Mouse (Mus musculus) stomach, postnatal 0 days (tissue): ENCODE measurements around the gene Pde2a. TPM values are rescaled to one million over a fixed set of nuclear protein-coding genes. Genes with fewer than 3 reads are reported as not detected.

ENCODE experiments used
- ATAC-seq: fragments of 200-750 bp; cut with Nextera tagmentation; 2 replicates; pipeline ENCODE4 v1.8.0; 2017; ENCODE audit not compliant: low FRiP score, low TSS enrichment
- DNase-seq: peaks from one replicate; pipeline ENCODE4 v3.0.0-alpha.2; 2016; ENCODE audit warnings: low spot score
- H3K27ac ChIP-seq: fragments of 300-500 bp; sonication (generic); replicated peaks from 2 replicates; pipeline ENCODE4 v1.5.1; 2014; ENCODE audit warnings: mild to moderate bottlenecking, control low read depth
- H3K27me3 ChIP-seq: fragments of 300-500 bp; sonication (generic); 2 replicates; pipeline ENCODE4 v1.6.1; 2014; ENCODE audit warnings: low read length; ENCODE audit not compliant: control insufficient read depth, insufficient read depth
- H3K36me3 ChIP-seq: fragments of 300-500 bp; sonication (generic); 2 replicates; pipeline ENCODE4 v1.6.1; 2014; ENCODE audit warnings: low read length, mixed read lengths; ENCODE audit not compliant: control insufficient read depth, insufficient read depth
- H3K4me1 ChIP-seq: fragments of 300-500 bp; sonication (generic); replicated peaks from 2 replicates; pipeline ENCODE4 v1.6.1; 2014; ENCODE audit warnings: antibody characterized with exemption; ENCODE audit not compliant: control insufficient read depth, insufficient read depth
- H3K4me2 ChIP-seq: fragments of 300-500 bp; sonication (generic); replicated peaks from 2 replicates; pipeline ENCODE4 v1.6.1; 2014; ENCODE audit warnings: low read depth, mild to moderate bottlenecking, control low read depth, moderate library complexity
- H3K4me3 ChIP-seq: fragments of 300-500 bp; sonication (generic); 2 replicates; pipeline ENCODE4 v1.5.1; 2014; ENCODE audit warnings: low read depth, low read length, control low read depth
- H3K9ac ChIP-seq: fragments of 300-500 bp; sonication (generic); 2 replicates; pipeline ENCODE4 v1.6.1; 2014; ENCODE audit warnings: mild to moderate bottlenecking, low read length, control low read depth, mixed read lengths
- H3K9me3 ChIP-seq: fragments of 300-500 bp; sonication (generic); 2 replicates; pipeline ENCODE4 v1.6.1; 2016; ENCODE audit warnings: low read length; ENCODE audit not compliant: control insufficient read depth
- CTCF ChIP-seq: IDR thresholded peaks from 2 replicates; pipeline ENCODE4 v1.5.1; 2016; ENCODE audit warnings: antibody characterized with exemption, low read depth, mild to moderate bottlenecking, moderate library complexity
- EP300 ChIP-seq: optimal IDR thresholded peaks from 2 replicates; pipeline ENCODE3; 2016; ENCODE audit warnings: antibody characterized with exemption
- WGBS: fragments of 180-500 bp; shearing (Covaris S2); extraction: QIAGEN DNeasy Blood & Tissue Kit; methylation state at CpG from one replicate; pipeline ENCODE4 v1.1.7; 2014; 5-methylcytosine and 5-hydroxymethylcytosine counted together
- polyA plus RNA-seq: library from polyadenylated mRNA; unstranded; fragments of >200 nt; fragmentation: Nextera tagmentation; extraction: Ambion mirVana; gene quantifications from 2 replicates; pipeline ENCODE4 v1.2.1, GENCODE M21; 2015

Pde2a gene
- polyA plus RNA-seq, 1 experiment from 2014 or later = 9.2 TPM

- ATAC-seq = no peak
- 28% methylated on average over 6 of the region's 6 CpGs for WGBS
- no peak for DNase-seq
Measured at GRCm38 (mm10) chr7:101515295-101515694, 93.8 kb downstream of the Pde2a start.

GRCm38 (mm10) chr7:101516460-101516859, 95.0 kb downstream of the Pde2a start:
- DNase-seq (no peak), ATAC-seq (no peak)
- Histone ChIP-seq H3K9me3 (no peaks in the 10 kb centered on the region), H3K27me3 (no peaks in the 10 kb centered on the region), H3K4me3 (no peak overlapping the region), H3K9ac (no peak overlapping the region), H3K4me1 (no peaks in the 10 kb centered on the region), H3K36me3 (no peaks in the 10 kb centered on the region), H3K4me2 (no peak overlapping the region), H3K27ac (no peak overlapping the region)
- TF ChIP-seq CTCF = 0 out of 2 replicates have a peak, but pooled peaks have one; percentile 28
- TF ChIP-seq EP300 = no peak
- WGBS = 61% methylated on average over 6 of the region's 6 CpGs

More at GRCm38 (mm10) chr7:101515295-101515694, 93.8 kb downstream of the Pde2a start:
- no peak overlapping the region for H3K4me2 ChIP-seq
- H3K27me3 ChIP-seq = no peaks in the 10 kb centered on the region
- no peak overlapping the region for H3K4me3 ChIP-seq
- TF ChIP-seq EP300 (no peak), CTCF (no peak)
- no peaks in the 10 kb centered on the region for H3K36me3 ChIP-seq
- no peak overlapping the region for H3K27ac ChIP-seq
- H3K9me3 ChIP-seq = no peaks in the 10 kb centered on the region
- no peaks in the 10 kb centered on the region for H3K4me1 ChIP-seq
- no peak overlapping the region for H3K9ac ChIP-seq

- H3K9me3 ChIP-seq = no peaks in the 10 kb centered on the region
Measured at GRCm38 (mm10) chr7:101521696-101522095, 100.2 kb downstream of the Pde2a start.

GRCm38 (mm10) chr7:101523205-101523604, 101.7 kb downstream of the Pde2a start:
- no peaks in the 10 kb centered on the region for H3K9me3 ChIP-seq
- no peak overlapping the region for H3K4me2 ChIP-seq
- no peaks in the 10 kb centered on the region for H3K36me3 ChIP-seq
- DNase-seq (no peak), ATAC-seq (no peak)
- WGBS = 66% methylated on average over 2 of the region's 2 CpGs
- TF ChIP-seq EP300 (no peak), CTCF (no peak)
- no peaks in the 10 kb centered on the region for H3K27me3 ChIP-seq
- H3K27ac ChIP-seq = no peak overlapping the region
- H3K9ac ChIP-seq = no peak overlapping the region
- no peak overlapping the region for H3K4me3 ChIP-seq
- no peaks in the 10 kb centered on the region for H3K4me1 ChIP-seq

More at GRCm38 (mm10) chr7:101521696-101522095, 100.2 kb downstream of the Pde2a start:
- Histone ChIP-seq H3K4me2 (no peak overlapping the region), H3K4me1 (no peaks in the 10 kb centered on the region), H3K27ac (no peak overlapping the region), H3K4me3 (no peak overlapping the region), H3K27me3 (no peaks in the 10 kb centered on the region), H3K9ac (no peak overlapping the region), H3K36me3 (no peaks in the 10 kb centered on the region)
- ATAC-seq (no peak), DNase-seq (no peak)
- TF ChIP-seq CTCF (no peak), EP300 (no peak)
- 46% methylated on average over 1 of the region's 1 CpGs for WGBS

GRCm38 (mm10) chr7:101526484-101526883, 105.0 kb downstream of the Pde2a start:
- WGBS = 67% methylated on average over 7 of the region's 7 CpGs

GRCm38 (mm10) chr7:101534428-101534827, 112.9 kb downstream of the Pde2a start:
- Histone ChIP-seq H3K27ac (no peak overlapping the region), H3K36me3 (no peaks in the 10 kb centered on the region), H3K9me3 (no peaks in the 10 kb centered on the region), H3K4me1 (0 out of 2 replicates have a peak, but pooled peaks cover 2% of the 10 kb centered on the region), H3K4me3 (no peak overlapping the region), H3K4me2 (no peak overlapping the region), H3K27me3 (no peaks in the 10 kb centered on the region), H3K9ac (no peak overlapping the region)
- ATAC-seq = no peak
- 27% methylated on average over 5 of the region's 5 CpGs for WGBS
- no peak for DNase-seq
- TF ChIP-seq CTCF (no peak), EP300 (no peak)

More at GRCm38 (mm10) chr7:101526484-101526883, 105.0 kb downstream of the Pde2a start:
- no peak overlapping the region for H3K9ac ChIP-seq
- no peak for DNase-seq
- H3K4me2 ChIP-seq = no peak overlapping the region
- no peak overlapping the region for H3K27ac ChIP-seq
- no peaks in the 10 kb centered on the region for H3K4me1 ChIP-seq
- no peaks in the 10 kb centered on the region for H3K36me3 ChIP-seq
- H3K9me3 ChIP-seq = no peaks in the 10 kb centered on the region
- no peak for TF ChIP-seq EP300
- H3K27me3 ChIP-seq = no peaks in the 10 kb centered on the region
- no peak for ATAC-seq
- no peak overlapping the region for H3K4me3 ChIP-seq
